Mouse (Mus musculus) limb, embryonic 12.5 days (tissue): ENCODE measurements at regions not wholly inside any gene's neighbourhood (a gene's known extent, or its start where the extent isn't known, plus 50 kb on each side); places are given as distances from the start of the nearest gene placed in this dataset.

Experiments
- ATAC-seq: fragments of 200-750 bp; cut with Nextera tagmentation; 2 replicates; pipeline ENCODE4 v1.8.0; 2017; ENCODE audit warnings: low read depth, moderate TSS enrichment; ENCODE audit not compliant: insufficient number of reproducible peaks, insufficient read depth, low FRiP score, low TSS enrichment
- H3K27ac ChIP-seq: fragments of 300-500 bp; sonication (generic); 2 replicates; pipeline ENCODE4 v1.5.1; 2016; ENCODE audit warnings: mild to moderate bottlenecking, moderate library complexity
- H3K27me3 ChIP-seq: fragments of 300-500 bp; sonication (generic); 2 replicates; pipeline ENCODE4 v1.6.1; 2016; ENCODE audit warnings: mild to moderate bottlenecking, moderate library complexity
- H3K36me3 ChIP-seq: fragments of 300-500 bp; sonication (generic); 2 replicates; pipeline ENCODE4 v1.6.1; 2016; ENCODE audit warnings: mild to moderate bottlenecking, moderate library complexity
- H3K4me1 ChIP-seq: fragments of 300-500 bp; sonication (generic); replicated peaks from 2 replicates; pipeline ENCODE4 v1.6.1; 2016
- H3K4me2 ChIP-seq: fragments of 300-500 bp; sonication (generic); 2 replicates; pipeline ENCODE4 v1.6.1; 2016; ENCODE audit warnings: mild to moderate bottlenecking, moderate library complexity
- H3K4me3 ChIP-seq: fragments of 300-500 bp; sonication (generic); replicated peaks from 2 replicates; pipeline ENCODE4 v1.5.1; 2016; ENCODE audit warnings: mild to moderate bottlenecking
- H3K9ac ChIP-seq: fragments of 300-500 bp; sonication (generic); replicated peaks from 2 replicates; pipeline ENCODE4 v1.6.1; 2016; ENCODE audit warnings: mild to moderate bottlenecking, moderate library complexity
- H3K9me3 ChIP-seq: fragments of 300-500 bp; sonication (generic); 2 replicates; pipeline ENCODE4 v1.6.1; 2016; ENCODE audit warnings: mild to moderate bottlenecking, moderate library complexity
- WGBS: fragments of 180-500 bp; shearing (Covaris S2); methylation state at CpG from one replicate; pipeline ENCODE4 v1.1.7; 2016; 5-methylcytosine and 5-hydroxymethylcytosine counted together

- H3K4me1 ChIP-seq, result 0 out of 2 replicates have a peak, but pooled peaks cover 5% of the 10 kb centered on the region
- H3K4me2 ChIP-seq, result no peak overlapping the region
- H3K27me3 ChIP-seq, result no peaks in the 10 kb centered on the region
- H3K9me3 ChIP-seq, result no peaks in the 10 kb centered on the region
- H3K4me3 ChIP-seq, result no peak overlapping the region
- over 99% methylated on average over 4 of the region's 4 CpGs for WGBS
- H3K36me3 ChIP-seq, result no peaks in the 10 kb centered on the region
- H3K27ac ChIP-seq, result no peak overlapping the region
- no peak overlapping the region for H3K9ac ChIP-seq
- no peak for ATAC-seq
Observed at GRCm38 (mm10) chr15:36345413-36345812, 662.2 kb downstream of the Zfp706 start.

DNA sequence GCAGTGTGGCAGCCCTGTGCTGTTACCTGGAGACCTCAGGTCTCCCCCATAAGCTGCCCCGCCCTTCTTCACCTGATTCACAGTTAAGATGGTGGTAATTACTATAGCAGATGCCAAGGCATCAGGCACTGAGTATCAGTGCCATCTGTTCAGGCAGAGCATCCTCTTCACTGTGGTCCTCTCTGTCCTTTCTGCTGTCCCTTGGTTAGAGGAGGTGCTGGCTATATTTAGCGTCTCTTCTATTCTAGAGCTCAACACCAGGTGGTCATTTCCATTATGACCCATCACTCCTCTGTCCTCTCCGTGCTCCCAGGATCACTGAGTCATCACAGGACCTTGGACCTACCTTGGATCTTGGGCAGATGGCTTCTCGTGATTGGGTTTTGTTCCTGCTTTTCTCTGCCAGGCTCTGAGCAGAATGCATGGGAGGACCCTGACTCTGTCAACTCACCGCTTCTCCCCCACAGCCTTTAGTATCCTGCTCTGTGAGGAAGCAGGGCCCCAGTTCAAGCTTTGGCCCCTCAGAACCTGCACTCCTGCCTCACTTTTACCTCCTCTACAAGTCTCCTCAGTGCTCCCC lies 667.5 kb downstream of the Zfp706 start:
- H3K27me3 ChIP-seq, result no peaks in the 10 kb centered on the region
- ATAC-seq, result no peak
- H3K4me1 ChIP-seq, result no peaks in the 10 kb centered on the region
- H3K27ac ChIP-seq, result no peak overlapping the region
- no peak overlapping the region for H3K4me3 ChIP-seq
- H3K9me3 ChIP-seq, result no peaks in the 10 kb centered on the region
- 77% methylated on average over 5 of the region's 5 CpGs for WGBS
- H3K36me3 ChIP-seq, result no peaks in the 10 kb centered on the region
- no peak overlapping the region for H3K9ac ChIP-seq
- no peak overlapping the region for H3K4me2 ChIP-seq

DNA sequence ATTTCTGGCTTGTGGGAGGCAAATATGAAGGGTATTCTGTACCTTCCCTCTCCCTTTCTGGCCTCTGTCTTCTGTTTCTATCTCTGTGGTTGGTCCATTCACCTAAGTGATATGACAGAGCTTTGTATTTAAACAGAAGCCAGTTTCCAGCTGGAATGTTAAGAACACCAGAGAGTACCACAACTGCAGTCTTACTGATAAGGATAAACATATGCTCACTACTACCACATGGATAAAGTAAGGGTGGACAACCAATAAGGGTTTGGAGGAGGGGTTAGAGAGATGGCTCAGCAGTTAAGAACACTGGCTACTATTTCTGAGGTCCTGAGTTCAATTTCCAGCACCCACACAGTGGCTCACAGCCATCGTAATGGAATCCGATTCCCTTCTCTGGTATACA lies 668.8 kb downstream of the Zfp706 start:
- H3K9ac ChIP-seq, result no peak overlapping the region
- no peak overlapping the region for H3K4me3 ChIP-seq
- H3K36me3 ChIP-seq, result no peaks in the 10 kb centered on the region
- no peak overlapping the region for H3K27ac ChIP-seq
- 83% methylated on average over 2 of the region's 2 CpGs for WGBS
- H3K27me3 ChIP-seq, result no peaks in the 10 kb centered on the region
- no peaks in the 10 kb centered on the region for H3K9me3 ChIP-seq
- H3K4me2 ChIP-seq, result no peak overlapping the region
- H3K4me1 ChIP-seq, result no peaks in the 10 kb centered on the region
- ATAC-seq, result no peak

DNA sequence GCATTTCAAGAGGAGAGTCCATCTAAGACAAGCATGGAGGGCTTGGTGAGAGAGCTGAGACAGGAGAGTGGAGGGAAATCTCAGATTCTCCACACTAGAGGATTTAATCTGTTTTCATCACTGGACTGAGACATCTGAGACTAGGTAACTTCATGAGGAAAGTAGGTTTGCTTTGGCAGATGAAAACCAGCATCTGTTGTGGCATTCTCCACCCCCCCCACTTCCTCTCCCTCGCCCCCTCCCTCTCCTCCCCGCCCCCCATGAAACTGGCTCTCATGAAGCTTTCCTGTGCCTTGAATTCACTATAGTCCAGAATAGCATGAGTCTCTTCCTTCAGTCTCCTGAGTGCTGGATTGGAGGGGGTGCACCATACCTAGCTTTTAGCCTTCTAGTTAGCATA lies 670.7 kb downstream of the Zfp706 start:
- Histone ChIP-seq H3K4me1 (no peaks in the 10 kb centered on the region), H3K9me3 (no peaks in the 10 kb centered on the region), H3K27me3 (no peaks in the 10 kb centered on the region), H3K4me3 (no peak overlapping the region), H3K4me2 (no peak overlapping the region), H3K27ac (no peak overlapping the region), H3K9ac (no peak overlapping the region), H3K36me3 (no peaks in the 10 kb centered on the region)
- no peak for ATAC-seq
- WGBS, result 82% methylated on average over 2 of the region's 2 CpGs

DNA sequence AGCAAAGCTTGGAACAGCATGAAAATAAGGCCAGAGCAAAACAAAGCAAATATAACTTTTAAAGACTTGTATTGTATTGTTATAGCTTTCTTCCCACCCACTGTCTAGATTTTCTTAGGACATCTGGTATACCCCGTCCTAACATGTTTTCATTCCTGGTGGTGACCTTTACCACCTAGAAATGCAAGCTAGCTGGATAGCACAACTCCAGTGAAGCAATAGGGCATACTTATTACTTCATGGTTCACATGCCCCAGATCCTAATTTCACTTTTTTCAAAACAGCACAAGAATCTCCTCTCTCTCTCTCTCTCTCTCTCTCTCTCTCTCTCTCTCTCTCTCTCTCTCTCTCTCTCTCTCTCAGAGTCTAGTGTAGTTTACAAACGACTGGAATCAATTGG lies 672.5 kb downstream of the Zfp706 start:
- Histone ChIP-seq H3K27ac (no peak overlapping the region), H3K4me3 (no peak overlapping the region), H3K9me3 (no peaks in the 10 kb centered on the region), H3K36me3 (no peaks in the 10 kb centered on the region), H3K9ac (no peak overlapping the region), H3K27me3 (no peaks in the 10 kb centered on the region), H3K4me1 (no peaks in the 10 kb centered on the region), H3K4me2 (no peak overlapping the region)
- WGBS, result 62% methylated on average over 2 of the region's 2 CpGs
- no peak for ATAC-seq

DNA sequence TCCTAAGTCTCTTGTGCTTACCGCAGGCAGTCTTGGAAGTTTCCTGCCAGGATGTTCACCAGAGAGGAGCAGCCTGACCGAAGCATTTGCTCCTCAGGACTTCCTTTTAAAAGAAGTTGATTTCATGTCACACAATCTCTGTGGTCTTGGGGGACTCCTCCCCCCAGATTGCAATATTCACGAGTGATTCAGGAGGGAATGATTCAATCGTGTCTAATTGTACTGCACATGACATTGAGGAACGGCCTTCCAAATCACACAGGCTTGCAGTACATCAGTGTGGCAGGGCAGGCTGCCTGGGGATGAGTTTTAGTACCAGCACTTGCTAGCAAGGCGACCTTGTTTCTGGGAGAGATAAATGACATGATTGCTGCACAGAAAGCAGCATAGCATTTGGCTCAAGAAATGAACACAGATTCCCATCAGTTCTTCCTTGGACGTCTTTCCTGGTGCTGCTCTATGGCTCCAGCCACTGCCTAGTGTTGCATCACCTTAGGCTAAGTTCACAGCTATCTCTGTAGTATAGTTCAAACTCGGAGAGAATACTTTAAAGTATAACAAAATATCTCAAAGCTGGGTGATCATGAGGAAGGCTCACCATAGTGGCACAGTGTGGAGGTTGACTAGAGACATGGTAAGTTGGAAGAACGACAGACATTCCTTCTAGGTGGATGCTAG lies 673.0 kb downstream of the Zfp706 start:
- no peak overlapping the region for H3K9ac ChIP-seq
- no peaks in the 10 kb centered on the region for H3K9me3 ChIP-seq
- no peaks in the 10 kb centered on the region for H3K4me1 ChIP-seq
- no peak overlapping the region for H3K27ac ChIP-seq
- no peak overlapping the region for H3K4me2 ChIP-seq
- no peaks in the 10 kb centered on the region for H3K36me3 ChIP-seq
- H3K27me3 ChIP-seq, result no peaks in the 10 kb centered on the region
- 85% methylated on average over 9 of the region's 9 CpGs for WGBS
- ATAC-seq, result no peak
- H3K4me3 ChIP-seq, result no peak overlapping the region

- Histone ChIP-seq H3K4me1 (no peaks in the 10 kb centered on the region), H3K27me3 (no peaks in the 10 kb centered on the region), H3K9ac (no peak overlapping the region), H3K4me3 (no peak overlapping the region), H3K9me3 (no peaks in the 10 kb centered on the region), H3K27ac (no peak overlapping the region), H3K36me3 (no peaks in the 10 kb centered on the region), H3K4me2 (no peak overlapping the region)
- no peak for ATAC-seq
- 45% methylated on average over 1 of the region's 1 CpGs for WGBS
Observed at GRCm38 (mm10) chr15:36333857-36334256, 673.7 kb downstream of the Zfp706 start.

- H3K9me3 ChIP-seq, result no peaks in the 10 kb centered on the region
- H3K9ac ChIP-seq, result no peak overlapping the region
- H3K27ac ChIP-seq, result no peak overlapping the region
- H3K27me3 ChIP-seq, result no peaks in the 10 kb centered on the region
- no peak for ATAC-seq
- H3K4me3 ChIP-seq, result no peak overlapping the region
- H3K4me1 ChIP-seq, result no peaks in the 10 kb centered on the region
- 54% methylated on average over 3 of the region's 3 CpGs for WGBS
- H3K4me2 ChIP-seq, result no peak overlapping the region
- H3K36me3 ChIP-seq, result no peaks in the 10 kb centered on the region
Observed at GRCm38 (mm10) chr15:36333265-36333664, 674.3 kb downstream of the Zfp706 start.
